Mouse (Mus musculus): ENCODE results near the gene Arhgap8.

The Arhgap8 gene

GRCm38 (mm10) chr15:84793649-84794048, 73.8 kb downstream of the Arhgap8 start:
- no peak for DNase-seq (ENCODE audit: extremely low spot score, low spot score)

DNA sequence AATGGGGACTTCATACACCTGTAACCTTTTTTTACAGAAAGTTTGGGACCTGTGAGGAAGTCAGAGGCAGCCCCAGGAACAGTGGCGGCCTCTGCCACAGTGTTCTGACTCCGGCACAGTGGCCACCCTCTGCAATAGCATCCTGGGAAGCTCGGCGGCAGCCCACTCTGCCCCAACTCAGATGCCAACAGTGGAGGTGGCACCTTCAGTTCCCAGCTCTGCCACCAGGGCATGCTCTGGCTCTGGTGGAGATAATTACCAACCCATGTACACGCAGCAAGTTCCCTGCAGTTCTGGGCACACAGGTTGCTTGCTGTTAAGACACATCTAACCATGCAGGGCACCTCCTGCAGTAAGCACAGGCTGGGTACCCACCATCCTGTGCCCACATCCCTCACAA, 80.3 kb downstream of the Arhgap8 start:
- no peak for DNase-seq (ENCODE audit: extremely low spot score, low spot score)

DNA sequence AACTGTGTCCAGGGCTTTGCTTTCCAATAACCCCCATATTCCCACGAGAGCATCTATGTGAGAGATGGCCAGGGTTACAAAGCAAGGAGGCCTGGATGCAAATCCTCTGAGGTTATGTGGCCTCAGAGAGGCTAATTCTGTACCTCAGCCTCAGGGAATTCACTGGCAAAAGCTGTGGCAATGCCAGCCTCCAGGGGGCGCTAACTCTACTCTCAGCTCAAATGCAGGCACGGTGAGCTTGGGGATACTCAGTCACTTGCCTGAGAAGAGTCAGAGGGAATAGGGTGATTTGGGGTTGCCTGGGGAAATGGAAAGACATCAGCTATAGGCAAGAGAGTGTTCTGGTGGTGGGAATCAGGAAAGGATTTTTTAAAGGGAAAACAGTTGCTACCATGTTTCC, 83.8 kb downstream of the Arhgap8 start:
- peak; percentile 53 for DNase-seq (ENCODE audit: extremely low spot score, low spot score)

DNA sequence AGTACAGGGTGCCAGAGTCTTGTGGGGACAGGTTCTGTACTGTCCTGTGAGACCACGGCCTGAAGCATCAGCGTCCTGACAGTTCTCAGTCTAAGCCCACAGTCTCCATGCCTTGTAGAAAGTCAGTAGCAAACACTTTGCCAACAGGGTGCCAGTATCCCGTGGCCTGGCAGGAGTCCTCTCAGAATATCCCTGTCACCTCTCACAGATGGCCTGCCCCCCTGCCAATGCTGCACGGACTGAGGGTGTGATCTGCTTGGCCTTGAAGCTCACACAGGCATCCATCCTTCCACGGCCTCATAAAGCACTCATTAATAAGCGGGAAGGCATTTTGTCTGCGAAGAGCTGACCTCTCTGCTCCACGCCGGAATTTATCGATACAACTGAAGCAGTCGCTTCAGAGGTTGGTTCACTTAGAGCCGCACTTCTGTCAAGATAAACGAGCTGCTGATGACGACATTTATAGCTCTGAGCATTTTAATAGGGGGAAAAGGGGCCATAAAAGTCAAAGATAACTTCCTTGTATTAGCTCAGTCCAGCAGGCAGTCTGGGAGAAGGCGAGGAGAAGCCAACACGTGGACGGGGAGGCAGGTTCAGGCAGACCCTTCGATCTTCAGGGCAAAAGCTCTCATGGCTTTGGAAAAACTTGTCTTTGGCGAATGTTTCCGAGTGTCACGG, 89.6 kb downstream of the Arhgap8 start:
- DNase-seq (ENCODE audit: extremely low spot score, low spot score) = no peak

GRCm38 (mm10) chr15:84811126-84811525, 91.3 kb downstream of the Arhgap8 start:
- DNase-seq (ENCODE audit: extremely low spot score, low spot score) = no peak

GRCm38 (mm10) chr15:84812831-84813357, 93.0 kb downstream of the Arhgap8 start:
- no peak for DNase-seq (ENCODE audit: extremely low spot score, low spot score)

GRCm38 (mm10) chr15:84815171-84815570, 95.3 kb downstream of the Arhgap8 start:
- DNase-seq (ENCODE audit: extremely low spot score, low spot score) = no peak

DNA sequence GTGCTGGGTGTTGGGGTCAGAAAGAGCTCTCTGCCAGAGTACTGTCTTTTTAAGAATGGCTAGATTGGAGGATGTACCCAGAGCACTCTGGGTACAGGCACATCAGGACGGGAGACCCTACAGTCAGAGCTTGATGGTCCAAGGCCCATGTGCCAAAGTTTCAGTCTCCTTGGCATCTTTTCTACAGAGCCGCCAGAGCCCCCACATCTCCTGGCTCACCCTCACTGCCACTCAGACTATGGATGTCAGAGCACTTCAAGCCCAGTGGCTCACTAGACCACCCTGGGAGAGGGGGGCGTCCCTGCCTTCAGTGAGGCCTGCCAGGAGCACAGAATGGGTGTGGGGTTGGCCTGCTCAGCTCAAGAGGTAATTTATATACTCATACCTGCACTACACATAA, 97.7 kb downstream of the Arhgap8 start:
- no peak for DNase-seq (ENCODE audit: extremely low spot score, low spot score)

DNA sequence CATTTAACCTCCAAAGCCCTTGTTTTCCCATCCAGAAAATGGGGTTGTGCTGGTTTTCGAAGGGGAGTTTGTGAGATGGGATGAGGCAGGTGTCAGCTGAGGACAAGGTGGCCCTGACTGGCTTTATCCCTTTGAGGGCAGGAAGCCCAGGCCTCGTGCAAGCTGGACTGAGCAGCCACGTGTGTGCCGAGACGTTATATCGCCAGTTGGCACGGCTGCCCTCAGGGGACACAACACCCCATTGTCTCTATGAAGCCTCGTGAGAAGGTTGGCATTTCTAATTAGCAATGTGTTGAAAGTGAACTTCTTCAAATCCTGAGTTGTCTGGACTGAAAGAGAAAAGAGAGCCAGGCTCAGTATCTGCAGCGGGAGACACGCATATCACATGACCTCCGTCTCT, 98.4 kb downstream of the Arhgap8 start:
- DNase-seq (ENCODE audit: extremely low spot score, low spot score) = no peak

DNA sequence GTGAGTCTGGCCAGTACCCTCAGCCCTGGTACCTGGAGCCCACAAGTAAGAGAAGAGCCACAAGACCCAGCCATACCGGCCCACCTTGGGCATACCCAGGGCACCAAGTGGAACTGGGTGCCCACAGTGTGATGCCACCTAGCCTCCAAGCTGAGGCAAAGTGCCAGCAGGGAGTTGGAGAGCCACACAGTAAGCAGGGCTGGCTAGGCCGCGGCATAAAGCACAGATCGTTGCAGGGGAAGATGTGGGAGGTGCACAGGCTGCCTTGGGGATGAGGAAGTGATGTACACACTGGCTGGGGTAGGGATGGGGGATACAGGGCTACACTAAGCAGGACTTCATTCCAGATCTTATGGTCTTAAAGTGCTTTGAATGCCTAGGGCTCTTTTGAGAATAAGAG, 101.0 kb downstream of the Arhgap8 start:
- no peak for DNase-seq (ENCODE audit: extremely low spot score, low spot score)
